Mouse (Mus musculus): ENCODE results near the gene Trdmt1.

DNA sequence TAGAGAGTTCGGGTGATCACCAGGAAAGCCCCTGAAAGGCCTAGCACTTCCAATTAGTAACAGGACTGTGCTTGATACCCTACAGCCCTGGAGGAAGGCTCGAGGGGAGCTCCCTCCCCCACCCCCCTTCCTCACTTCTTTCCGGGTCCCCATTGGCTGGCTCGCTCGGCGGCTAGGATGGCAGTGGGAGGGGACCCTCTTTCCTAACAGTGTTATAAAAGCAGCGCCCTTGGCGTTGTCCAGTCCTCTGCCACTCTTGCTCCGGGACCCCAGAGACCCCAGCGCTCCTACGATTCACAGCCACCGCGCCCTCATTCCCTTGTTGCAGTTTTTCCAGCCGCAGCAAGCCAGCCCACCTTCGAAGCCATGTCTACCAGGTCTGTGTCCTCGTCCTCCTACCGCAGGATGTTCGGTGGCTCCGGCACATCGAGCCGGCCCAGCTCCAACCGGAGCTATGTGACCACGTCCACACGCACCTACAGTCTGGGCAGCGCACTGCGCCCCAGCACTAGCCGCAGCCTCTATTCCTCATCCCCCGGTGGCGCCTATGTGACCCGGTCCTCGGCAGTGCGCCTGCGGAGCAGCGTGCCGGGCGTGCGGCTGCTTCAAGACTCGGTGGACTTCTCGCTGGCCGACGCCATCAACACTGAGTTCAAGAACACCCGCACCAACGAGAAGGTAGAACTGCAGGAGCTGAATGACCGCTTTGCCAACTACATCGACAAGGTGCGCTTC lies 29.8 kb upstream of the Trdmt1 start:
- no peak for TF ChIP-seq CTCF (IDR thresholded peaks at IDR 0.05; ENCODE audit: extremely low read depth, insufficient read length, insufficient replicate concordance, low read depth, low read length)
- peak; percentile 68 for TF ChIP-seq POLR2A (IDR thresholded peaks at IDR 0.05; ENCODE audit: low read depth, low read length)

Data from small intestine, adult 2 months (tissue).